Mouse (Mus musculus) megakaryocyte, embryonic 14.5 days (primary cell): ENCODE measurements around the gene 4930572O03Rik.
"Not testable (repeated sequence)": the region's sequence is repeated elsewhere in the genome, so short reads cannot be mapped to it uniquely, and the experiment has no call there.

Experiments
- FLI1 ChIP-seq: IDR thresholded peaks from 2 replicates; pipeline ENCODE4 v1.6.1; 2012; ENCODE audit warnings: low read length, inconsistent platforms, mixed read lengths
- GATA1 ChIP-seq: IDR thresholded peaks from 3 replicates; pipeline ENCODE4 v1.6.1; 2012; ENCODE audit warnings: mixed read lengths, low read length, inconsistent platforms, borderline replicate concordance

- not testable (repeated sequence) for TF ChIP-seq GATA1, FLI1
These were observed 20.9 kb upstream of the 4930572O03Rik start for GRCm38 (mm10) chr5:15677750-15678149.
